Mouse (Mus musculus): ENCODE measurements at regions not wholly inside any gene's neighbourhood (a gene's known extent, or its start where the extent isn't known, plus 50 kb on each side); places are given as distances from the start of the nearest gene placed in this dataset.

GRCm38 (mm10) chr8:5591571-5591970, 486.4 kb upstream of the Slc10a2 start:
- no peak for TF ChIP-seq CTCF (IDR thresholded peaks at IDR 0.05; ENCODE audit: borderline replicate concordance, extremely low read depth, insufficient read depth, insufficient read length)
- TF ChIP-seq POLR2A (IDR thresholded peaks at IDR 0.05; ENCODE audit: borderline replicate concordance, extremely low read depth, insufficient read depth, insufficient read length, poor library complexity, severe bottlenecking): no peak
